Mouse (Mus musculus) spleen, postnatal 36 days (tissue): ENCODE measurements around the gene Klhl32.

Source experiments
- DNase-seq, 2 experiments: peaks; one replicate each; pipeline ENCODE4 v3.0.0; 2022; ENCODE audit warnings: low spot score in 2 of 2, mixed read lengths in 1 of 2

Klhl32 gene

DNA sequence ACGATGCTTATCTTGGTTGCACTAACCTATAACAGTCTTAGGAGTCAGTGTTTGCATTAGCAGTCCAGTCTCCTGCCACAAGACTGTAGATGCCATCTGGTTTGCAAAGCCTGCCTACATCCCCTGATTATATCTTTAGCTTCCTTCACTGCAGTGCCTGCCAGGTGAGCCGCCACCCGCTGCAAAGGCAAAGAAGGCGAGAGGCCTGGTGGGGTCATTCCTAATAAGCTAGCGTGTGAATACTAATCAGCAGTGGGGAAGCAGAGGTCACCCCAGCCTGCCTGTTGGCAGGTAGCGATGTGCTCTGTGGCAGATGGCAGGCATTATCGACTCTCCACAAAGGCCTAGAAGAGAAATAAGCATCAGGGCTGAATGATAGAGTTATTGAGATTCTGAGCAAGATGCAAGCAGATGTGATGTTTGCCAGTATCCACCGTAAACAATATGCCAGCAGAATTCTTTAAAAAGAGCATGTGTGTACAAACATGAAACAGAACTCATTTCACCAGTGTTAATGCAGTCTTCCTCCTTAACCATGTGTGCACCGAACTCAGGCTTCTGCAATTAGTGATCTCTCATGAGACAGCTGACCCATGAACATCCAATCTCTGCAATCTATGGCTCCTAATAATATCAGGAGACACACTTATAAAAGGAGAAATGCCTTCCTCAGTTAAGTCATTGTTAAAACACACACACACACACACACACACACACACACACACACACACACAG is 219.6 kb downstream of the Klhl32 start:
- no peak for DNase-seq

DNA sequence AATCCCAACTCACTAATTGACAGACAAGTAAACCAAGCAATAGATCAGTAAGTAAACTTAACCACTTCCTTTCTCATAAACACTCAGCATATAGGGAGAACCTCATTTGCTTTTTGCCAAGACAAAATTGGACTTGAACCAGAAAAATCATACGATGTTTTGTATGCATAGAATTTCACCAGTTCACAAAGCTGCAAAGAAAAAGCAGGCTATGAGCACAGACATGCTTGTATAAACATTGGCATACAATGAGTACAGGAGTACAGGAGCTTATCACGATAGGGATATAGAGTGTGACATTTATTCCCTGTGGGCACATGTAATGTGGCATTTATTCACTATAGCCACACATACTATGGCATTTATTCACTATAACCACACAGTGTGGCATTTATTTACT is 220.5 kb downstream of the Klhl32 start:
- no peak for DNase-seq

DNA sequence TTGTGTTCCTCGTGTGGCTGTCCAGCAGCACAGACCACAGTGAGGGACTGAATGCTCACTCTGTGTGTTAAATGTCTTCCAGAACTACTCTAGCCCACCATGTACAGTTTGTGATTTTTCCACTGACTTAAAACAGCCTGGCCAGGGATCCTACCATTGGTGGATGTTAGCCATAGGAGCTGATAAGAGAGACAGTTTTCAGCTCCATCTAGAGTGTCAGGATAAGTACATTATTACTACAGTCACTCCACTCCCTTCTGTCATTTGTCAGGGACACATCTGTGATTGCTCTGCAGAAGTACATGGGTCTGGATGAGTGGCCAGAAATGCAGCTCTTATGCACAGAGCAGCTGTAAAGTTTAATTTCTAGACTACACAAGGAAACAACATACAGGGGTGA is 223.1 kb downstream of the Klhl32 start:
- DNase-seq, result no peak

DNA sequence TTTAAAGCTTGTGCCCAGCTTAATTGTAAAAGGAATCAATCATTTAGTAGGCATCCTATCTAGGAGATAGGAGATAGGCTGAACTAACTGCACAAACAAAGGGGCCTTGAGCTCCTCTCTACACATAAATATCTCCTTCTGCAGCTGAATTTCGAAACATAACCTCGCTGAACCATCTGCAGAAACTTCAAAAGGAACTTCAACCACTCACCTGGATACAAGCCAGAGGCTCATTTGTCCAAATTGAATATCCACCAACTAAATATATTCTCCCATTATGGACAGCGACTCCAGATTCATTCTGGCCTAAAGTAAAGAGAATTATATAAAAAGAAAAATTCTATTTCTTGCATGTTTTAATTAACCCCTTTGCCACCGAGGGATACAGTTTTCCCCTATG is 224.2 kb downstream of the Klhl32 start:
- no peak for DNase-seq

DNA sequence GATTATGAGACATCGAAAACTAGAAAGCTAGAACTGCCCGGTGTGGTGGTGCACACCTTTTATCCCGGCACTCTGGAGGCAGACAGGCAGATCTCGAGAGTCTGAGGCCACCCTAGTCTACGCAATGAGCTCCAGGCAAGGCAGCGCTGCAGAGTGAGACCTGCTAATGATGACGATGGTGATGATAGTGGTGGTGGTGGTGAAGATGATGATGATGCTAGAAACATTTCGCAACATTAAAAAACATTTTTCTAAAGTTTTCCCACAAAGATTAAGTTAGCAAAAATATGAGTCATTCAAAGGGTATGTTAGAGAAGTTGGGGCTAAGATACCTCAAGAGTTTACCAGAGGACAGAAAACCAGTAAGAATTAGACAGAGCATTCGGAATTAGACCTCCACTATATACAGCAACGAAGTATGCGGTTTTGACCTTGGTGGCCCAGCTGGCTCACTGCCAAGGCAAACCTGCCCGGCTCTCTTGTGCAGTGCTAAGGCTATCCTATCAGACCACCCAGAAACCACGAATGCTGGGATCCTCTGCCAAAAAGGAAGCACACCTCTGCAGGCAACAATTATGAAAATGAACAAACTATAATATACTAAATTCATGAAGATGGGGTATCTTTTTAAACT is 224.9 kb downstream of the Klhl32 start:
- no peak for DNase-seq

DNA sequence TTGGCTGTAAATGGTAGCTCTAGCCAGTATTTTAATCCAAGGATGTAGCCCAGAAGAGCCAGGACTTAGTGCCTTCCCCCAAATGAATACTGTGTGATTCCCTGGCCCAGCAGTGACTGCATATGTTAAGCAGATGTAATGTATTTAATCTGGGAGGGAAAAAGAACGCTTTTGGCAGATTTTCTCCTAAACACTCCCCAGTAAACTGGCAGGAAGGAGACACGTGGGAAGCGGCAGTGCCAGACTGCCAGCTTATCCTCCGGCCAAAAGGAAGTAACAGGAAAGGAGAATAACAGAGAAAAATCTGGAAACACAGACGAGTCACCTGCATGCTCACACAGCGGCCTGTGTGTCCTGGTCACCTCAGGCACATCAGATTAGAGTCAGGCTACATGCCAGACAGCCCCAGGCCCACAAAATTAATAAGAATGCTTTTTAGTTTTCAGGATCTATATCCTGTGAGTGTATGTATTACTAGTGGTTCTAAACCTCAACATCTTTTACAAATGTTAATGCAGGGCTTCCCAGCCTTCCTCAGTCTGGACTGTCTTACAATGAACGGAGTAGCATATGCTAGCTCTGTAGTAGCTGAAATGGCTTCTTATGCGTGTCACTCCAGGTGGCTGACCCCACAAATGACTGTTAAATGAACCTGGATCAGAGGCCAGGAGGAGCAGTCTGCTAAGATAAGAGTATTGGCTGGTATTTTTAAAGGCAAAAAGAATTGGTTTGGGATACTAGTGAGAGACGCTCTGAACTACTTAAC is 229.3 kb downstream of the Klhl32 start:
- DNase-seq, result no peak

DNA sequence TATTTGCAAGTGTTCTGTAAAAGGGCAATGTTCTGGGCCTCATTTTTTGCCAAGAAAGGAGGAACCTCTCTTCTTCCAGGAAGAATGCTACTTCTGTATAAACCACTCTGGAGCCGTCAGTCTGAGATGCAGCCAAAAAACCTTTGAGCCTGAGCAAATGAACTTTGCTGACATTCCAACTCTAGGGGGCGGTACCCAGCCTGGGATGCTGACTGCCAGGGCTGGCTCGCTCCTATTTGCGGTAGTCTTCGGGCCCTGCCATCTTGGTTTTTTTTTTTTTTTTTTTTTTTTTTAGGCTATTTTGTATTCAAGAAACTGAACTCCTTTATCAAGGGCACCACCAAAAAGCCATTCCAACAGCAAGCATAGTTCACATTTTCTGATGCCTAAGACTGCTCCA is 230.5 kb downstream of the Klhl32 start:
- peak in 1 of 2 experiments; percentile 6 for DNase-seq

DNA sequence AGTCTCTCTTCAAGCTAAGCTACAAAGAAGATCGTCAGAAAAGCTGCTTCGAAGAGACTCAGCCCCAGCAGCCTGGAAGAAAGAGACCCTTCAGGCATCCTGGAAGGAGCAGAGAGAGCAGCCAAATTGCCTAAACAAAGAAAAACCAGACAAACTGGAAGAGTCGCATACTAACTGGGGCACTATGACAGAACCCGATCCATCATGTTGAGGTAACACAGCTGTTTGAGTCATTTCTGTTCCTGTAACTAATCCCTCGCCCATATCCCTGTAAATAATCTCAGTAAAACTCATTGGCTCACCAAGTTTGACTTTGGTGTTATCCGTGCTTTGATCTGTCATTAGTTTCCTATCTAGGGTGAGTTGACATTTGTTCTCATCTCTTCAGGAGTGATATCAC is 230.9 kb downstream of the Klhl32 start:
- DNase-seq, result no peak

DNA sequence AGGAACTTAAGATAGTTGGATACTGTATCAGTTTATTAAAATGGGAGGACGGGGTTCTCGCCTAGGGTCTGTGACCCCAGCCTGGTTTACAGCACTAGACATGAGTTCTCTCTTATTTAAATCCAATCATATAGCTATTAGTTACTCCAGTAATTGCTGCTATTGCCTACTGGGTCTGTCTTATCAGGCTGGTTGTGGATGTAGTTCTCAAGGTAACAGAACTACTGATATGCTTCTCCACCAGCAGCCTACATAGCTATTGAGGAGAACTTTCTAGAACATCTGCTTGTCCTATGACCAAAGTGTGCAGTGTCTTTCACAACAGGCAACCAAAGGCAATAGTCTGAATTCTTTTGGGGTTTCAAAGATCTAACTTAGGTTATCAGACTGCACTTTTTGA is 241.4 kb downstream of the Klhl32 start:
- DNase-seq, result no peak

DNA sequence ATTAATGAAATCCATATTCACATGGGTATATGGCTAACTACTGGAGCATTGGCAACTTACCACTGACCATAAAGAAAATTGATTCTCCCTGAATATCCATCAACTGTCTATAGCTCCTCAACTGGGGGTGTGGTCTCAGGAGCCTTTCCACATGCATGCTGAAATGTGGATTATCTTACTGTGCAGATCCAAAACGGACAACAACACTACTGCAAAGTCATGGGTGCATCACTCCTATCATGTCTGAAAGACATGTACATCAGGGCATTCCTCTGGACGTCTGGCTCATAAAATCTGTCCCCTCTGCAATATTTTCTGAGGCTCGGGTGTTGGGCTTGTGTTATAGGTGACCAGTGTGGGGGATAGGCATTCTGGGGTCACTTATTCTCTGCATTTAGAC is 241.8 kb downstream of the Klhl32 start:
- DNase-seq, result no peak

DNA sequence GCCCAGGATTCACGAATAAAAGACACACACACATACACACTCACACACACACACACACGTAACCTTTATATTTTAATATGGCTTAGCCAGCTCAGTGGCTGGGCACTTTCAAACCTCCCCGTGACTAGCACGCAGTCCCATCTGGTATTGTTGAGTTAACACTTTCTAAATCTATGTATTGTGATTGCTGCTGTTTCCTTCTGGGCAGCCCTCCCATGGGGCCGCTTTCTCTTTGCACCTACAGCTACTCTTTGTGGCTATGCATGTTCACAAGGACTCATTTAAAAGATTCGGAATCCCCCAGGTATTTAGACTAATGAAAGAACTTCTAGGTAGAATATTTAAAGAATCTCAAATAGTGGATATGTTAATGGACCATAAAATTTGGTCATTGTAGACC is 249.2 kb downstream of the Klhl32 start:
- no peak for DNase-seq

DNA sequence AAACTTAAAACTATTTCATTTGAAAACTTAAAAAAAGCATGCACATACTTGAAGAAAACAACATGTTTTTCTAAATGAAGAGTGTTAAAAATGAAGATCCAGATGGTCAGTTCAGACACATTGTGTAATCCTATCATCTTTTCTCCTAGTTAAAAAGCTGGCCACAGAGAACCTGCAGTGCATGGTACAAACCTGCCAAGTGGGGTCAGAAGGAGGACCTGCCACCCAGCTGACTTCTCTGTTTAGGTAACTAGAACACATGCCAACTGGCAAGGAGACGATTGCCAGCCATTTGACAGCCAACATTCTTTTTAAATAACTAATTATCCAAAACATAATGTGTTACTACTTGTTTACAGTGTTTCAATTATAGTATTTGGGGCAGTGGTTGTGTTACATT is 252.3 kb downstream of the Klhl32 start:
- no peak for DNase-seq

DNA sequence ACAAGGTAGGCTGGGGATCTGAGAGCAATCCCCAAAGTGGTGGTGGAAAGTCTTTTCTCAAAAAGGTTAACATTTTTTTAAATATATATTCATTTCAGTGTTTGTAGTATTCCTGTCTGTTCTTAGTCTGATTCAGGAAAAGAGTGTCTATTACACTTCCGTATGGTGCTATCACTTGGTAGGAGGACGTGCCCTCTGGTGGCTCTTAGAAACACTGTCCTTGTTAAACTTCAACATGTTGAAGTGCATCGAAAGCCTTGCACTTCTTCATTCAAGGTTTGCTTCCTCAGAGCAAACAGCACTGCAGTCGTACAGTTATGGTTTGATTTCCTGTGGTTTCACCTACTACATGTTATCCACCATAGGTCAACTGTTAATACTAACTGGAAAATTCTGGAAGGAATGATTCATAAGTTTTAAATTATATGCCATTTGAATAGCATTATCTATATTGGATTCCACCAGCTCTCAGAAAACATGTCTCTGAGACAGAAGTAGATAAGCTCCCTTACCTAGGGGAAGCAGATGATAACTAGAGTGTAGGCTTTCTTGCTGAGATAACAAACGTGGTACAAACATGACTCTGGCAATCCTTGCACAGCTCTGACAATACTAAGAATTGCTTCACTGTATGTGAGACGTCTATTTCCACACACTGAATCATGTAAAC is 253.8 kb downstream of the Klhl32 start:
- no peak for DNase-seq

DNA sequence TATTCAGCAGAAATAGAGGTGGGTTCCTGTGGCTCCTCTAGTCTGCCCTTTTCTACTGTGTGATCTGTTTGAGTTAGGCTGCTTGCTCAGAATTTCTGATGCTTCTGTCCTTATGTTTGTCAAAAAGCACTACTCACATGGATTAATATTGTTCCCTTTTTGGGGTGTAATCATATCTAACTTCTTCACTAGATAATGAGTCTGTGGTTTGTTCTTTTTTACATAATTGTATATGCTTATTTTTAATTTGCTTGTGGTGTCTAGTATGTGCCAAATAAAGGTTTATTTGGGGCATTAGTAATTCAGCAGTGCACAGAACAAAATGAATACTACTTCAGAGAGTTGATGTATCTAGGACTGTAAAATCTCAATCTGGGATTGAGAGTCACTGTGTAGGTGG is 256.1 kb downstream of the Klhl32 start:
- DNase-seq, result no peak

DNA sequence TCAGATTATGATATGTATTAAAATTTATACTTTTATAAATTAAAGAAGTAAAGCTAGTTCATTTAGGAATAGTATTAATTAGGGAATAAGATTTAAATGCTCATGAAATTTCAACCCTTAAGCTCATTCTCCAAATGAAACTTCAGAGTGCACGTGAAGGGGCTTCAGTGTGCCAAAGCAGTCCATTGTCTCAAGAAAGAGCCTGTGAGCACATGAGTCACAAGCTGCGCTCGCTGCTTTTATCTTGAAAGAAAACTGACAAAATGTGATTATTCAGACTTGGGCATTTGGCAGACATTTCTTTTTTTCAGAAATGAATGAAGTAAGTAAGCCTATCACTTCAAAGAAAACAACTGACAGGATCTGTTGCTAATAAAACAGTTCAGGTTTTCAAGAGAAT is 266.9 kb downstream of the Klhl32 start:
- DNase-seq, result no peak

DNA sequence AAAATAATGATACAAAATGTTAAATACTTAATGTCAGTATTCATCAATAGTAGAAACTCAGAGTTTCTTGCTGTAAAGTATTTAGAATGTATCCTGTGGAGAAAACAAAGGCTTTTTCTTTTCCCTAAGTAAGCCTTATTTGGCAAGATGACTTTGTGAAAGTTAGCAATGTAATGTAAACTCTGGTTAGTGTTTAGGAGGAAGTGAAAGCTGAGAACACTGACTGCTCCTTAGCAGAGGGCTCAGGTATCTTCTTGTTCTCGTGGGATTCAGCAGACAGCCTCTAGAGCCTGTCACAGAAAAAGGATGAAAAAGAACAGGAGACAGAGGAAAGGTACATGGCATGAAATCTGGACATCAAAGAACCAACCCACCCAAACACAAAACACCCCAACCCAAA is 268.6 kb downstream of the Klhl32 start:
- no peak for DNase-seq

DNA sequence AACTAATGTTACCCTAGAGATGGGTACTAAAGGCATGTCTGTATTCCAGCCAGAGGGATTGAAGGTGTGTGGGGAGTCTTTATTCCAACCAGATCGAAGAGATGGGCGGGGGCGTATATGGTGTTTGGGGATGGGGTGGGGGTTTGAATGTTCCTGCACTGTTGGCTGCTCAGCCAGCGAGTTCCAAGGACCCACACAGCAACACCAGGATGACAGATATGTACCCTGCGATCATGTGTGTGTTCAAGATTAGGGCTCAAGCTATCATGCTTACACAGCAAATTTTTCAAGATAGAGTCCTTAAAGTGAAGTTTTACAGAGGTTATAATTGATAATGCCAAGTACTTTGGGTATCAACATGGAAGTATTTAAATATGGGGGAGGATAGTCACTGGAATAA is 273.3 kb downstream of the Klhl32 start:
- DNase-seq, result no peak

DNA sequence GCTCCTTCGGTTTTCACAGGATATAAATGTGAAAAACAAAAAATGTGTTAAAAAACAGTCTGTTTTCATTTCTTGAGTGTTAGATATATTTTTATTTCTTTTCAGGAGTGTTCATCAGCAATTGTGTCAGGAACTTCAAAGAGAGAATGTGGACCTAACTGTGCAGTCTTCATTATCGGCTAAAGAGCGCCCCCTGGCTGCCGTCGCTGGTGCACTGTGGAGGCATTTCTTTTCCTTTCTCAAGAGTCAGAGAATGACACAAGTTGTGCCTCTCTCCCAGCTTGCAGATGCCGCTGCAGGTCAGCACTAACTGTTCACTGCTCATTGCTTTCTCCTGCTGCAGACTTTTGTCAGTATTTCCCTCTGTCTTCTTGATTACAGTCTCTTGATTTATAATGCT is 276.6 kb downstream of the Klhl32 start:
- DNase-seq, result peak; percentile 34 to 41

DNA sequence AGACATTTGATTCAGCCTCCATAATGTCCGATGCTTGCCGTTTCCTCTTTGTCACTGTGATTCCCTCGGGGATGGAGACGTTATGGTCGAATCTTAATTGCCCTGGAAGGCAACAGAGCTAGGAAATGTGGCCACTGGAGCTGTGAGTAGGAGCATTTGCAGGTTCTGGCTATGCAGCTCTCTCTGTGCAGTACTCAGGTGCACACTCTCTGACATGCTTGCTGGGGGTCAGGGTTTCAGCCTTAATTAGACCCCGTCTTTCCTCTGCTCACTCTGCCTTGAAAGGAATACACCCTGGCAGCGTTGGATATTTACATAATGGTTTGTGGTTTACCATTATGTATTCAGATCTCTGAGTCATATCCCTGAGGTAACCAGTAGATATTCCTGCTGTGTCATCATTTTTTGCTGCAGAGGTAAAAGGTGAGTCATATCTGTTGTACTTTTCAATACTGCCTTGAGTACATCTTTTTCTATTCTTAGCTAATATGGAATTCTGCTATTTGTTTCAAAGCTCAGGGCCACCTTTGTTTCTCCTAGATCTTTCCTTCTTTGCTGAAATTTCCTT is 281.9 kb downstream of the Klhl32 start:
- no peak for DNase-seq

DNA sequence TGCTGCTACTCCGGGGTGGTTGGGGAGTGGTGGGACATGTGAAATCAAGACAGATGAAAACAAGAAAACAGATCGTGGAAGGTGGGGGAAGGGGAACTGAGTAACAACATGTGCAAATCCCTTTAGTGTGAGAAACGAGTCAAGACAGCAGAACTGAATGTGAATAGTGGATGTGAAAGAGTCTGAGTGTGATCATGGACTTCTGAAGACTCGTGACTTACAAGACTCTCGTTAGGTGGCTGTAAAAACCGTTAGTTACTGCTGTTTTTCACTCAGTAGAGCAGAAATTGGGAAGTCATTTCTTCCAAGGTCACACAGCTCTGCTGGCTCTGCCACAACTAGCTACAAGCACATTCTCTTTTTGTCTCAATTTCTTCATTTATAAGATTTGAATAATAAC is 282.9 kb downstream of the Klhl32 start:
- no peak for DNase-seq
